Mouse (Mus musculus) forebrain, embryonic 14.5 days (tissue): Measurements from ENCODE around the gene Foxf2. TPM values are rescaled to one million over a fixed set of nuclear protein-coding genes. Genes with fewer than 3 reads are reported as not detected.

Experiments used
- ATAC-seq: fragments of 200-750 bp; cut with Nextera tagmentation; 2 replicates; pipeline ENCODE4 v1.8.0; 2017; ENCODE audit warnings: mild to moderate bottlenecking, moderate library complexity
- DNase-seq: peaks from one replicate; pipeline ENCODE4 v3.0.0-alpha.2; 2015; ENCODE audit warnings: low spot score
- H3K27ac ChIP-seq: fragments of 300-500 bp; sonication (generic); 2 replicates; pipeline ENCODE4 v1.5.1; 2014; ENCODE audit warnings: low read depth, mild to moderate bottlenecking, control low read depth, low read length, moderate library complexity
- H3K27me3 ChIP-seq: fragments of 300-500 bp; sonication (generic); replicated peaks from 2 replicates; pipeline ENCODE4 v1.6.1; 2014; ENCODE audit warnings: low read length, control low read depth, mixed read lengths; ENCODE audit not compliant: control insufficient read depth, insufficient read depth
- H3K36me3 ChIP-seq: fragments of 300-500 bp; sonication (generic); 2 replicates; pipeline ENCODE4 v1.6.1; 2014; ENCODE audit warnings: low read length, control low read depth; ENCODE audit not compliant: control insufficient read depth, insufficient read depth
- H3K4me1 ChIP-seq: fragments of 300-500 bp; sonication (generic); 2 replicates; pipeline ENCODE4 v1.6.1; 2014; ENCODE audit warnings: antibody characterized with exemption, low read length, control low read depth; ENCODE audit not compliant: control insufficient read depth, insufficient read depth
- H3K4me2 ChIP-seq: fragments of 300-500 bp; sonication (generic); 2 replicates; pipeline ENCODE4 v1.6.1; 2014; ENCODE audit warnings: mild to moderate bottlenecking, control low read depth, low read length
- H3K4me3 ChIP-seq: fragments of 300-500 bp; sonication (generic); 2 replicates; pipeline ENCODE4 v1.5.1; 2014; ENCODE audit warnings: low read depth, low read length, control low read depth
- H3K9ac ChIP-seq: fragments of 300-500 bp; sonication (generic); 2 replicates; pipeline ENCODE4 v1.6.1; 2014; ENCODE audit warnings: mild to moderate bottlenecking, low read length, control low read depth, moderate library complexity
- H3K9me3 ChIP-seq: fragments of 300-500 bp; sonication (generic); replicated peaks from 2 replicates; pipeline ENCODE4 v1.6.1; 2016; ENCODE audit warnings: low read length, control low read depth, mixed read lengths; ENCODE audit not compliant: control insufficient read depth
- WGBS: fragments of 180-500 bp; shearing (Covaris S2); extraction: QIAGEN DNeasy Blood & Tissue Kit; methylation state at CpG from one replicate; pipeline ENCODE4 v1.1.7; 2014; 5-methylcytosine and 5-hydroxymethylcytosine counted together
- polyA plus RNA-seq: library from polyadenylated mRNA; unstranded; fragments of >200 nt; fragmentation: Nextera tagmentation; extraction: Ambion mirVana; gene quantifications from 2 replicates; pipeline ENCODE4 v1.2.1, GENCODE M21; 2014

Foxf2 gene
- polyA plus RNA-seq = 2.2 and 2.4 TPM in 2 replicates

- H3K4me2 ChIP-seq = peak within 1 kb of the TSS; percentile 75
- H3K27ac ChIP-seq = peak within 1 kb of the TSS; percentile 48; the same call in 1 of the 2 replicates
- DNase-seq (no peak), ATAC-seq (peak; percentile 54)
- under 1% methylated on average over 43 of the region's 74 CpGs for whole genome bisulfite sequencing
- no peaks in the 10 kb centered on the region for H3K9me3 ChIP-seq
- H3K9ac ChIP-seq = peak within 1 kb of the TSS; percentile 53
- H3K4me3 ChIP-seq = peak within 1 kb of the TSS; percentile 38
- H3K27me3 ChIP-seq = peaks cover 99% of the 10 kb centered on the region
- H3K36me3 ChIP-seq = no peaks in the 10 kb centered on the region
- peaks cover 15% of the 10 kb centered on the region for H3K4me1 ChIP-seq
These were observed at the start of gene Foxf2 for GRCm38 (mm10) chr13:31625333-31626101. Foxf2 (plus strand) TSS chr13:31625816.

GRCm38 (mm10) chr13:31576696-31577095, 48.9 kb upstream of the Foxf2 start:
- no peak overlapping the region for H3K27ac ChIP-seq
- H3K4me2 ChIP-seq = no peak overlapping the region
- DNase-seq (no peak), ATAC-seq (no peak)
- H3K4me1 ChIP-seq = no peaks in the 10 kb centered on the region; the same call in 1 of the 2 replicates
- no peaks in the 10 kb centered on the region for H3K9me3 ChIP-seq
- no peak overlapping the region for H3K4me3 ChIP-seq
- WGBS = 54% methylated on average over 4 of the region's 4 CpGs
- no peaks in the 10 kb centered on the region for H3K27me3 ChIP-seq
- H3K9ac ChIP-seq = no peak overlapping the region
- H3K36me3 ChIP-seq = no peaks in the 10 kb centered on the region

GRCm38 (mm10) chr13:31577576-31577975, 48.0 kb upstream of the Foxf2 start:
- Histone ChIP-seq H3K4me1 (no peaks in the 10 kb centered on the region; the same call in 1 of the 2 replicates), H3K27me3 (no peaks in the 10 kb centered on the region), H3K9me3 (no peaks in the 10 kb centered on the region), H3K27ac (no peak overlapping the region), H3K4me2 (no peak overlapping the region), H3K9ac (no peak overlapping the region), H3K36me3 (no peaks in the 10 kb centered on the region), H3K4me3 (no peak overlapping the region)
- DNase-seq (no peak), ATAC-seq (no peak)
- WGBS = 45% methylated on average over 6 of the region's 6 CpGs

- Histone ChIP-seq H3K4me2 (no peak overlapping the region), H3K36me3 (no peaks in the 10 kb centered on the region), H3K4me3 (no peak overlapping the region), H3K9ac (no peak overlapping the region), H3K4me1 (no peaks in the 10 kb centered on the region; the same call in 1 of the 2 replicates), H3K9me3 (no peaks in the 10 kb centered on the region), H3K27ac (no peak overlapping the region), H3K27me3 (no peaks in the 10 kb centered on the region)
- ATAC-seq = peak; percentile 44; the same call in 1 of the 2 replicates
- DNase-seq = peak; percentile 18
- 22% methylated on average over 10 of the region's 10 CpGs for WGBS
These were observed 47.2 kb upstream of the Foxf2 start for GRCm38 (mm10) chr13:31578389-31578788.

GRCm38 (mm10) chr13:31579866-31580265, 45.8 kb upstream of the Foxf2 start:
- Histone ChIP-seq H3K4me1 (no peaks in the 10 kb centered on the region; the same call in 1 of the 2 replicates), H3K27ac (no peak overlapping the region), H3K27me3 (no peaks in the 10 kb centered on the region), H3K4me2 (no peak overlapping the region), H3K36me3 (no peaks in the 10 kb centered on the region), H3K4me3 (no peak overlapping the region), H3K9ac (no peak overlapping the region), H3K9me3 (no peaks in the 10 kb centered on the region)
- WGBS = 69% methylated on average over 9 of the region's 9 CpGs
- no peak for DNase-seq
- ATAC-seq = no peak

- Histone ChIP-seq H3K27me3 (no peaks in the 10 kb centered on the region), H3K9ac (no peak overlapping the region), H3K4me1 (no peaks in the 10 kb centered on the region), H3K36me3 (no peaks in the 10 kb centered on the region), H3K27ac (no peak overlapping the region), H3K9me3 (no peaks in the 10 kb centered on the region), H3K4me2 (no peak overlapping the region), H3K4me3 (no peak overlapping the region)
- WGBS = 84% methylated on average over 5 of the region's 5 CpGs
- DNase-seq (no peak), ATAC-seq (no peak)
These were observed 38.3 kb upstream of the Foxf2 start for GRCm38 (mm10) chr13:31587341-31587740.

GRCm38 (mm10) chr13:31599576-31599975, 26.0 kb upstream of the Foxf2 start:
- no peak for ATAC-seq
- Histone ChIP-seq H3K9me3 (no peaks in the 10 kb centered on the region), H3K4me1 (no peaks in the 10 kb centered on the region), H3K4me2 (no peak overlapping the region), H3K27me3 (no peaks in the 10 kb centered on the region), H3K27ac (no peak overlapping the region), H3K9ac (no peak overlapping the region), H3K36me3 (no peaks in the 10 kb centered on the region), H3K4me3 (no peak overlapping the region)
- no peak for DNase-seq
- 86% methylated on average over 5 of the region's 5 CpGs for WGBS

- H3K9me3 ChIP-seq = no peaks in the 10 kb centered on the region
- no peaks in the 10 kb centered on the region for H3K4me1 ChIP-seq
- 28% methylated on average over 6 of the region's 6 CpGs for WGBS
- H3K27me3 ChIP-seq = no peaks in the 10 kb centered on the region
- H3K9ac ChIP-seq = no peak overlapping the region
- no peaks in the 10 kb centered on the region for H3K36me3 ChIP-seq
- DNase-seq = no peak
- no peak overlapping the region for H3K4me2 ChIP-seq
- no peak overlapping the region for H3K27ac ChIP-seq
- H3K4me3 ChIP-seq = no peak overlapping the region
- no peak for ATAC-seq
These were observed 21.7 kb upstream of the Foxf2 start for GRCm38 (mm10) chr13:31603964-31604363.

- peaks cover 86% of the 10 kb centered on the region for H3K27me3 ChIP-seq
- no peak overlapping the region for H3K27ac ChIP-seq
- ATAC-seq = no peak
- no peak overlapping the region for H3K4me2 ChIP-seq
- H3K4me1 ChIP-seq = no peaks in the 10 kb centered on the region; the same call in 1 of the 2 replicates
- no peaks in the 10 kb centered on the region for H3K9me3 ChIP-seq
- no peaks in the 10 kb centered on the region for H3K36me3 ChIP-seq
- no peak overlapping the region for H3K9ac ChIP-seq
- 2% methylated on average over 38 of the region's 38 CpGs for WGBS
- H3K4me3 ChIP-seq = no peak overlapping the region
- DNase-seq = no peak
These were observed 10.7 kb upstream of the Foxf2 start for GRCm38 (mm10) chr13:31614724-31615465.
